Mouse (Mus musculus): ENCODE results near the gene Olfr485. TPM values are rescaled to one million over a fixed set of nuclear protein-coding genes. Genes with fewer than 3 reads are reported as not detected.

Olfr485 gene
- polyA plus RNA-seq, 1 experiment = not detected

DNA sequence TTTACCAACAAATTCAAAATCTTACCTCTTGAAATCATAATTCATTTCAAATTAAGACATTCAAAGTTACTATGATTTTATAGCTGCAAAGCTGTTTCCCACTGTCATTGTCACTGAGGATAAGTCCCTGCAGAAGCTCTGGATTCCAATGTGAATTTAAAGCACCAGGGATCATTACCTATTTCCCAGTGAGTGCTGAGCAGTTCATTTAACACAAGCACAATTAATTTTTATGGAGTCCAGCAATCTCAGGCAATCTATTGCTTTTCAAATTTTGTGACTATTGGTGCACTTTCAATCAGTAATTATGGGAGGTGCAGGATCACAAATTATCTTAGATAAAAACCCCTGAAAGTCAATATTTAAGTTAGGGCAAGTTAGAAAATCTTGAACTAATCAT lies 32.3 kb downstream of the Olfr485 start, which contains the start of gene Olfr484:
TSS of gene Olfr484 (minus strand) at position 101 of the 400 bp plus-strand sequence.
- Histone ChIP-seq H3K4me3 (ENCODE audit: insufficient read depth, low read depth, low read length) (no peak within 1 kb of the TSS), H3K4me1 (ENCODE audit: control insufficient read depth, insufficient read depth, low read length) (no peaks in the 10 kb centered on the region), H3K27me3 (replicated peaks; ENCODE audit: control insufficient read depth, insufficient read depth, low read length) (no peaks in the 10 kb centered on the region), H3K36me3 (ENCODE audit: control insufficient read depth, insufficient read depth, low read length) (no peaks in the 10 kb centered on the region), H3K27ac (ENCODE audit: insufficient read depth, low read depth, low read length) (no peak within 1 kb of the TSS)
- TF ChIP-seq CTCF (conservative IDR thresholded peaks at IDR 0.05; ENCODE audit: insufficient read depth, insufficient read length, low read depth, low read length) (no peak), POLR2A (IDR thresholded peaks at IDR 0.05; ENCODE audit: low read depth, low read length) (no peak)
- DNase-seq = no peak

- 51% methylated on average over 1 of the region's 1 CpGs for WGBS
Observed at GRCm38 (mm10) chr7:108121416-108121815, 38.3 kb downstream of the Olfr485 start.

DNA sequence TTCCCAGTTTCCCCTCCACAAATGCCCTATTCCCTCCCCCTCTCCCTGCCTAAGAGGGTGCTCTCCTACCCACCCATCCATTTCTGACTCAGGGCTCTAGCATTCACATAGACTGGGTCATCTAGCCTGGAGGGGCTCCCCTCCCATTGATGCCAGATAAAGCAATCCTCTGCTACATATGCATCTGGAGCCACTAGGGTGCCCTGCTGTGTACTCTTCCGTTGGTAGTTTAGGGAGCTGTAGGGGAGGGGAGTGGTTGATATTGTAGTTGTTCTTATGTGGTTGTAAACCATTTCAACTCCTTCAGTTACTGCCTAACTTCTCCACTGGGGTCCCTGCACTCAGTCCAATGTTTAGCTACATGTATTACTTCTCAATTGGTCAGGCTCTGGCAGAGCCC lies 39.0 kb downstream of the Olfr485 start:
- H3K27ac ChIP-seq (ENCODE audit: insufficient read depth, low read depth, low read length) = no peak overlapping the region
- no peak for TF ChIP-seq CTCF (conservative IDR thresholded peaks at IDR 0.05; ENCODE audit: insufficient read depth, insufficient read length, low read depth, low read length)
- no peak for TF ChIP-seq POLR2A (IDR thresholded peaks at IDR 0.05; ENCODE audit: low read depth, low read length)
- H3K27me3 ChIP-seq (replicated peaks; ENCODE audit: control insufficient read depth, insufficient read depth, low read length) = no peaks in the 10 kb centered on the region
- no peak overlapping the region for H3K4me3 ChIP-seq (ENCODE audit: insufficient read depth, low read depth, low read length)
- DNase-seq = no peak
- H3K36me3 ChIP-seq (ENCODE audit: control insufficient read depth, insufficient read depth, low read length) = no peaks in the 10 kb centered on the region
- WGBS = 3% methylated on average over 1 of the region's 1 CpGs
- no peaks in the 10 kb centered on the region for H3K4me1 ChIP-seq (ENCODE audit: control insufficient read depth, insufficient read depth, low read length)

More at GRCm38 (mm10) chr7:108121416-108121815, 38.3 kb downstream of the Olfr485 start:
- no peaks in the 10 kb centered on the region for H3K36me3 ChIP-seq (ENCODE audit: control insufficient read depth, insufficient read depth, low read length)
- no peak for TF ChIP-seq POLR2A (IDR thresholded peaks at IDR 0.05; ENCODE audit: low read depth, low read length)
- no peak for TF ChIP-seq CTCF (conservative IDR thresholded peaks at IDR 0.05; ENCODE audit: insufficient read depth, insufficient read length, low read depth, low read length)
- H3K27me3 ChIP-seq (replicated peaks; ENCODE audit: control insufficient read depth, insufficient read depth, low read length) = no peaks in the 10 kb centered on the region
- no peak overlapping the region for H3K4me3 ChIP-seq (ENCODE audit: insufficient read depth, low read depth, low read length)
- H3K4me1 ChIP-seq (ENCODE audit: control insufficient read depth, insufficient read depth, low read length) = no peaks in the 10 kb centered on the region
- no peak overlapping the region for H3K27ac ChIP-seq (ENCODE audit: insufficient read depth, low read depth, low read length)
- no peak for DNase-seq

Other genes with a start within 250 kb of the Olfr485 start
- gene Olfr473, start 229.4 kb downstream of the Olfr485 start, polyA plus RNA-seq (2012; rRNA removed) = not detected in 2 replicates
- not detected in 2 replicates for gene Olfr474, start 205.2 kb downstream of the Olfr485 start, polyA plus RNA-seq (2012; rRNA removed)
- gene Olfr476, start 195.1 kb downstream of the Olfr485 start, polyA plus RNA-seq (2012; rRNA removed) = not detected in 2 replicates
- not detected in 2 replicates for gene Olfr477, start 173.2 kb downstream of the Olfr485 start, polyA plus RNA-seq (2012; rRNA removed)
- not detected in 2 replicates for gene Olfr478, start 125.9 kb downstream of the Olfr485 start, polyA plus RNA-seq (2012; rRNA removed)
- gene Olfr479, start 109.2 kb downstream of the Olfr485 start, polyA plus RNA-seq (2012; rRNA removed) = not detected in 2 replicates
- not detected in 2 replicates for gene Olfr480, start 92.5 kb downstream of the Olfr485 start, polyA plus RNA-seq (2012; rRNA removed)
- not detected in 2 replicates for gene Olfr481, start 80.0 kb downstream of the Olfr485 start, polyA plus RNA-seq (2012; rRNA removed)
- gene Olfr482, start 62.3 kb downstream of the Olfr485 start, polyA plus RNA-seq (2012; rRNA removed) = 0.03 TPM in 1 of 2 replicates, not detected in the other
- gene Olfr483, start 59.0 kb downstream of the Olfr485 start, polyA plus RNA-seq (2012; rRNA removed) = not detected in 2 replicates
- gene Olfr484, start 32.4 kb downstream of the Olfr485 start, polyA plus RNA-seq (2012; rRNA removed) = not detected in 2 replicates
- gene Olfr486, start 12.9 kb upstream of the Olfr485 start, polyA plus RNA-seq (2012; rRNA removed) = not detected in 2 replicates
- not detected in 2 replicates for gene Olfr487, start 54.8 kb upstream of the Olfr485 start, polyA plus RNA-seq (2012; rRNA removed)
- not detected in 2 replicates for gene Olfr488, start 98.5 kb upstream of the Olfr485 start, polyA plus RNA-seq (2012; rRNA removed)
- gene Olfr490, start 129.1 kb upstream of the Olfr485 start, polyA plus RNA-seq (2012; rRNA removed) = not detected in 2 replicates
- not detected in 2 replicates for gene Olfr491, start 153.6 kb upstream of the Olfr485 start, polyA plus RNA-seq (2012; rRNA removed)
- gene Olfr492, start 163.8 kb upstream of the Olfr485 start, polyA plus RNA-seq (2012; rRNA removed) = not detected in 2 replicates
- not detected in 2 replicates for gene Olfr493, start 187.1 kb upstream of the Olfr485 start, polyA plus RNA-seq (2012; rRNA removed)
- gene Olfr494, start 205.5 kb upstream of the Olfr485 start, polyA plus RNA-seq (2012; rRNA removed) = not detected in 2 replicates
- not detected in 2 replicates for gene Olfr495, start 233.3 kb upstream of the Olfr485 start, polyA plus RNA-seq (2012; rRNA removed)

All from kidney, adult 2 months (tissue).